Mouse (Mus musculus) liver, postnatal 0 days (tissue): ENCODE results near the gene Aox3. TPM values are rescaled to one million over a fixed set of nuclear protein-coding genes. Genes with fewer than 3 reads are reported as not detected.

Source experiments
- ATAC-seq: fragments of 200-750 bp; cut with Nextera tagmentation; 2 replicates; pipeline ENCODE4 v1.8.0; 2017; ENCODE audit warnings: mild to moderate bottlenecking, moderate library complexity
- DNase-seq: peaks from one replicate; pipeline ENCODE4 v3.0.0-alpha.2; 2016
- H3K27ac ChIP-seq: fragments of 300-500 bp; sonication (generic); 2 replicates; pipeline ENCODE4 v1.5.1; 2014; ENCODE audit warnings: antibody characterized with exemption, moderate library complexity, mild to moderate bottlenecking, low read depth
- H3K27me3 ChIP-seq: fragments of 300-500 bp; sonication (generic); 2 replicates; pipeline ENCODE4 v1.6.1; 2014; ENCODE audit warnings: low read length, control low read depth, mixed read lengths; ENCODE audit not compliant: insufficient read depth
- H3K36me3 ChIP-seq: fragments of 300-500 bp; sonication (generic); replicated peaks from 2 replicates; pipeline ENCODE4 v1.6.1; 2014; ENCODE audit warnings: mild to moderate bottlenecking, control low read depth, low read length, moderate library complexity, mixed read lengths; ENCODE audit not compliant: insufficient read depth
- H3K4me1 ChIP-seq: fragments of 300-500 bp; sonication (generic); 2 replicates; pipeline ENCODE4 v1.6.1; 2014; ENCODE audit warnings: antibody characterized with exemption, mild to moderate bottlenecking, control low read depth; ENCODE audit not compliant: insufficient read depth
- H3K4me2 ChIP-seq: fragments of 300-500 bp; sonication (generic); 2 replicates; pipeline ENCODE4 v1.6.1; 2014; ENCODE audit warnings: low read depth, mild to moderate bottlenecking, low read length, moderate library complexity, mixed read lengths
- H3K4me3 ChIP-seq: fragments of 300-500 bp; sonication (generic); 2 replicates; pipeline ENCODE4 v1.5.1; 2014; ENCODE audit warnings: low read depth, low read length
- H3K9ac ChIP-seq: fragments of 300-500 bp; sonication (generic); replicated peaks from 2 replicates; pipeline ENCODE4 v1.6.1; 2014; ENCODE audit warnings: mild to moderate bottlenecking, moderate library complexity
- H3K9me3 ChIP-seq: fragments of 300-500 bp; sonication (generic); 2 replicates; pipeline ENCODE4 v1.6.1; 2016; ENCODE audit warnings: mild to moderate bottlenecking, control low read depth, low read length, mixed read lengths
- CTCF ChIP-seq: sonication (generic); IDR thresholded peaks from 2 replicates; pipeline ENCODE4 v1.5.1; 2016; ENCODE audit warnings: antibody characterized with exemption, low read depth
- EP300 ChIP-seq: IDR thresholded peaks from 2 replicates; pipeline ENCODE4 v1.6.1; 2016; ENCODE audit warnings: antibody characterized with exemption, low read depth, mild to moderate bottlenecking
- WGBS: fragments of 180-500 bp; shearing (Covaris S2); extraction: QIAGEN DNeasy Blood & Tissue Kit; methylation state at CpG from one replicate; pipeline ENCODE4 v1.1.7; 2014; ENCODE audit not compliant: insufficient replicate concordance; 5-methylcytosine and 5-hydroxymethylcytosine counted together
- polyA plus RNA-seq: library from polyadenylated mRNA; unstranded; fragments of >200 nt; fragmentation: Nextera tagmentation; extraction: Ambion mirVana; gene quantifications from 2 replicates; pipeline ENCODE4 v1.2.1, GENCODE M21; 2015

The Aox3 gene
- polyA plus RNA-seq, 1 experiment from 2014 or later = 16.9 TPM

DNA sequence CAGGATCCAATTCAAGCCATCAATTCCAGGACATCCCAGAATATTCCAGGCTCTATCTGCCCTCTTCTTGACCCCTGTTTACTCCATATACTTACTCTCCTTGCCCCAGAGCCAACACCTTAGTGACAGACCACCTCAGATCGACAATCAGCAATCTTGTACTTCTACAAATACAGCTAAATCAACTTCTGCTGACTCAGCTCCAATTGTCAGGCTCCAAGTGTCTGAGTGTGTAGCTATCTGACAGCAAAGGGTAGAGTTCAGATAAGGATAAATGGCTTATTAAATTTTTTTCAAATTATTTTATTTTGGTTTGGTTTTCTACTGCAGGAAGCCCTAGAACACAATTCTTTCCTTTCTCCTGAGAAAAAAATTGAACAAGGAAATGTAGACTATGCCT, 135.6 kb downstream of the Aox3 start:
- H3K4me2 ChIP-seq = no peak overlapping the region
- H3K27ac ChIP-seq = no peak overlapping the region
- no peak overlapping the region for H3K9ac ChIP-seq
- TF ChIP-seq EP300 (no peak), CTCF (no peak)
- H3K36me3 ChIP-seq = no peaks in the 10 kb centered on the region
- no peaks in the 10 kb centered on the region for H3K9me3 ChIP-seq
- ATAC-seq (no peak), DNase-seq (no peak)
- no peaks in the 10 kb centered on the region for H3K27me3 ChIP-seq
- no peaks in the 10 kb centered on the region for H3K4me1 ChIP-seq
- WGBS = 56% methylated on average over 1 of the region's 1 CpGs
- H3K4me3 ChIP-seq = no peak overlapping the region

Other genes starting within 250 kb of the Aox3 start
- gene Sgo2a, start 117.2 kb upstream of the Aox3 start, polyA plus RNA-seq = 4.1 and 4.6 TPM in 2 replicates
- gene Kctd18, start 94.2 kb upstream of the Aox3 start, polyA plus RNA-seq = 3.6 and 3.7 TPM in 2 replicates
- 0.33 and 0.42 TPM in 2 replicates for gene Aox1, start 83.2 kb upstream of the Aox3 start, polyA plus RNA-seq
- not detected in 2 replicates for gene Aox4, start 97.3 kb downstream of the Aox3 start, polyA plus RNA-seq
- gene Aox2, start 165.2 kb downstream of the Aox3 start, polyA plus RNA-seq = 0.01 TPM in 2 replicates